Mouse (Mus musculus): ENCODE results near the gene Agap2. TPM values are rescaled to one million over a fixed set of nuclear protein-coding genes. Genes with fewer than 3 reads are reported as not detected.
A peak's percentile ranks its signal among the peaks of the same experiment; 100 is the strongest.
"Not testable (repeated sequence)": the region's sequence is repeated elsewhere in the genome, so short reads cannot be mapped to it uniquely, and the experiment has no call there.

Agap2 gene
- polyA plus RNA-seq, 1 experiment from 2014 or later, result 5.3 TPM

GRCm38 (mm10) chr10:127059968-127060916 lies 14.8 kb upstream of the Agap2 start, which contains the start of gene March9:
March9 (minus strand) TSS chr10:127060184.
- Histone ChIP-seq H3K4me1 (peaks cover 60% of the 10 kb centered on the region), H3K4me2 (peak within 1 kb of the TSS; percentile 81), H3K9me3 (replicated peaks) (no peaks in the 10 kb centered on the region), H3K4me3 (replicated peaks) (peak within 1 kb of the TSS; percentile 83), H3K9ac (replicated peaks) (peak within 1 kb of the TSS; percentile 96), H3K27me3 (replicated peaks) (no peaks in the 10 kb centered on the region), H3K36me3 (peaks cover 33% of the 10 kb centered on the region), H3K27ac (replicated peaks) (peak within 1 kb of the TSS; percentile 96)
- under 1% methylated on average over 48 of the region's 72 CpGs for WGBS
- peak; percentile 48 for ATAC-seq (ENCODE audit: low FRiP score)

- H3K9me3 ChIP-seq (replicated peaks), result no peaks in the 10 kb centered on the region
- 28% methylated on average over 5 of the region's 5 CpGs for WGBS
- H3K4me3 ChIP-seq (replicated peaks), result peak overlapping the region; percentile 83
- H3K4me2 ChIP-seq, result peak overlapping the region; percentile 81
- H3K4me1 ChIP-seq, result peaks cover 56% of the 10 kb centered on the region
- no peaks in the 10 kb centered on the region for H3K27me3 ChIP-seq (replicated peaks)
- ATAC-seq (ENCODE audit: low FRiP score), result no peak
- peak overlapping the region; percentile 96 for H3K9ac ChIP-seq (replicated peaks)
- H3K36me3 ChIP-seq, result peaks cover 33% of the 10 kb centered on the region
- H3K27ac ChIP-seq (replicated peaks), result peak overlapping the region; percentile 96
Measured at GRCm38 (mm10) chr10:127061085-127061484, 14.0 kb upstream of the Agap2 start.

GRCm38 (mm10) chr10:127061513-127061912 lies 13.6 kb upstream of the Agap2 start:
- 65% methylated on average over 2 of the region's 2 CpGs for WGBS
- H3K9me3 ChIP-seq (replicated peaks), result no peaks in the 10 kb centered on the region
- peak overlapping the region; percentile 81 for H3K4me2 ChIP-seq
- H3K36me3 ChIP-seq, result peaks cover 33% of the 10 kb centered on the region
- H3K4me1 ChIP-seq, result peaks cover 53% of the 10 kb centered on the region
- peak overlapping the region; percentile 83 for H3K4me3 ChIP-seq (replicated peaks)
- H3K27me3 ChIP-seq (replicated peaks), result no peaks in the 10 kb centered on the region
- H3K9ac ChIP-seq (replicated peaks), result peak overlapping the region; percentile 96
- peak overlapping the region; percentile 96 for H3K27ac ChIP-seq (replicated peaks)
- no peak for ATAC-seq (ENCODE audit: low FRiP score)

GRCm38 (mm10) chr10:127062101-127062500 lies 13.0 kb upstream of the Agap2 start:
- Histone ChIP-seq H3K4me1 (peaks cover 57% of the 10 kb centered on the region), H3K36me3 (peaks cover 34% of the 10 kb centered on the region), H3K27ac (replicated peaks) (peak overlapping the region; percentile 81)
- H3K4me3 ChIP-seq (replicated peaks); H3K9ac ChIP-seq (replicated peaks); ATAC-seq (ENCODE audit: low FRiP score); H3K4me2 ChIP-seq; H3K9me3 ChIP-seq (replicated peaks); H3K27me3 ChIP-seq (replicated peaks): not testable (repeated sequence)
- WGBS, result 84% methylated on average over 4 of the region's 4 CpGs

- no peaks in the 10 kb centered on the region for H3K9me3 ChIP-seq (replicated peaks)
- H3K27me3 ChIP-seq (replicated peaks), result no peaks in the 10 kb centered on the region
- H3K4me3 ChIP-seq (replicated peaks), result no peak overlapping the region
- H3K4me2 ChIP-seq, result peak overlapping the region; percentile 89
- H3K9ac ChIP-seq (replicated peaks), result no peak overlapping the region
- peak overlapping the region; percentile 81 for H3K27ac ChIP-seq (replicated peaks)
- 83% methylated on average over 5 of the region's 5 CpGs for WGBS
- peaks cover 34% of the 10 kb centered on the region for H3K36me3 ChIP-seq
- H3K4me1 ChIP-seq, result peaks cover 56% of the 10 kb centered on the region
- ATAC-seq (ENCODE audit: low FRiP score), result no peak
Measured at GRCm38 (mm10) chr10:127062503-127062902, 12.6 kb upstream of the Agap2 start.

DNA sequence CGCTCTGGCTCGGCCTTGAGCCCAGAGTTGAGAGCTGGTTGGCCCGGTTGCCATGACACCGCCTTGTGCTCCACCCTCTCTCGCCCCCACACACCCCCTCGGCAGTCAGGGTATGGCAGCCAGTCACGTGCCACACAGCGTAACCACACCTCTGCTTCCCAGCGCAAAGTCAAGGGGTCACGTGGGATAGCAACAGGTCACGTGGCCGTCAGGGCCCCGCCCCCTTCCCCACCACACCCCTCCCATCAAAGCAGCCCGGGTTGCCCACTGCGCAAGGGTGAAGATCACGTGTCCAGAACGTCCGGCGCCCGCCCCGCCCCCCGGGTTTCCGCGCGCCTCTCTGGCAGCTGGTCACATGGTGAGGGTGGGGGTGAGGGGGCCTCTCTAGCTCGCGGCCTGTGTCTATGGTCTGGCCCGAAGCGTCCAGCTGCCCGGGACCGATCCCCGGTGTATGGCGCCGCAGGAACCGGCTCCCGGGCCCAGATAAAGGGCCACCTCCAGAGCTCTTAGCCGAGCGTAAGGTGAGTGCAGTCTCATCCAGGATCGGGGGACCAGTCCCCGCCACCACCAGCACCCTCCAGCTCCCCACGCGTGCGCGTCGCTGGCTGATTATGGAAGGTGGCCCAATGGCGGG lies 11.7 kb upstream of the Agap2 start, which contains the start of gene Cdk4:
TSS of gene Cdk4 (plus strand) at position 296 of the 634 bp plus-strand sequence.
- peak within 1 kb of the TSS; percentile 89 for H3K4me2 ChIP-seq
- WGBS, result under 1% methylated on average over 46 of the region's 46 CpGs
- peak; percentile 92 for ATAC-seq (ENCODE audit: low FRiP score)
- H3K4me3 ChIP-seq (replicated peaks), result peak within 1 kb of the TSS; percentile 80
- peaks cover 54% of the 10 kb centered on the region for H3K4me1 ChIP-seq
- no peaks in the 10 kb centered on the region for H3K27me3 ChIP-seq (replicated peaks)
- H3K9ac ChIP-seq (replicated peaks), result peak within 1 kb of the TSS; percentile 87
- no peaks in the 10 kb centered on the region for H3K9me3 ChIP-seq (replicated peaks)
- peaks cover 37% of the 10 kb centered on the region for H3K36me3 ChIP-seq
- peak within 1 kb of the TSS; percentile 93 for H3K27ac ChIP-seq (replicated peaks)

GRCm38 (mm10) chr10:127063913-127064870 lies 10.9 kb upstream of the Agap2 start:
- 13% methylated on average over 36 of the region's 37 CpGs for WGBS
- Histone ChIP-seq H3K9ac (replicated peaks) (peak overlapping the region; percentile 87), H3K27me3 (replicated peaks) (no peaks in the 10 kb centered on the region), H3K9me3 (replicated peaks) (no peaks in the 10 kb centered on the region), H3K4me3 (replicated peaks) (peak overlapping the region; percentile 80), H3K27ac (replicated peaks) (peak overlapping the region; percentile 93), H3K4me2 (peak overlapping the region; percentile 89), H3K4me1 (peaks cover 56% of the 10 kb centered on the region), H3K36me3 (peaks cover 44% of the 10 kb centered on the region)
- no peak for ATAC-seq (ENCODE audit: low FRiP score)

GRCm38 (mm10) chr10:127065981-127066380 lies 9.1 kb upstream of the Agap2 start:
- no peak for ATAC-seq (ENCODE audit: low FRiP score)
- H3K27ac ChIP-seq (replicated peaks), result no peak overlapping the region
- no peaks in the 10 kb centered on the region for H3K27me3 ChIP-seq (replicated peaks)
- H3K36me3 ChIP-seq, result peaks cover 44% of the 10 kb centered on the region
- WGBS, result 91% methylated on average over 9 of the region's 9 CpGs
- no peak overlapping the region for H3K4me2 ChIP-seq
- no peaks in the 10 kb centered on the region for H3K9me3 ChIP-seq (replicated peaks)
- H3K4me1 ChIP-seq, result peaks cover 58% of the 10 kb centered on the region
- H3K9ac ChIP-seq (replicated peaks), result no peak overlapping the region
- no peak overlapping the region for H3K4me3 ChIP-seq (replicated peaks)

- ATAC-seq (ENCODE audit: low FRiP score), result no peak
- Histone ChIP-seq H3K4me1 (peaks cover 57% of the 10 kb centered on the region), H3K4me3 (replicated peaks) (no peak overlapping the region), H3K27ac (replicated peaks) (no peak overlapping the region), H3K9me3 (replicated peaks) (no peaks in the 10 kb centered on the region), H3K4me2 (no peak overlapping the region), H3K27me3 (replicated peaks) (no peaks in the 10 kb centered on the region), H3K9ac (replicated peaks) (no peak overlapping the region), H3K36me3 (peaks cover 44% of the 10 kb centered on the region)
- WGBS, result 96% methylated on average over 14 of the region's 14 CpGs
Measured at GRCm38 (mm10) chr10:127066519-127067018, 8.5 kb upstream of the Agap2 start.

- Histone ChIP-seq H3K4me2 (peak overlapping the region; percentile 91), H3K27ac (replicated peaks) (peak overlapping the region; percentile 97; the same call in 1 of the 2 replicates), H3K9me3 (replicated peaks) (no peaks in the 10 kb centered on the region), H3K27me3 (replicated peaks) (no peaks in the 10 kb centered on the region), H3K36me3 (peaks cover 44% of the 10 kb centered on the region), H3K4me3 (replicated peaks) (peak overlapping the region; percentile 68), H3K4me1 (peaks cover 48% of the 10 kb centered on the region), H3K9ac (replicated peaks) (peak overlapping the region; percentile 62)
- WGBS, result 84% methylated on average over 9 of the region's 9 CpGs
- no peak for ATAC-seq (ENCODE audit: low FRiP score)
Measured at GRCm38 (mm10) chr10:127068360-127069038, 6.6 kb upstream of the Agap2 start.

Measured in neural tube, embryonic 15.5 days (tissue).